Mouse (Mus musculus) kidney, adult 2 months (tissue): ENCODE results near the gene Gpr3.

Experiments used
- CTCF ChIP-seq: fragments of 200-500 bp; conservative IDR thresholded peaks from 2 replicates; pipeline ENCODE4 v1.5.1; 2011; ENCODE audit warnings: low read depth, mild to moderate bottlenecking, control low read depth, low read length, moderate library complexity, mixed read lengths; ENCODE audit not compliant: insufficient read depth, insufficient read length
- POLR2A ChIP-seq: fragments of 200-500 bp; IDR thresholded peaks from one replicate; pipeline ENCODE4 v1.6.1; 2011; ENCODE audit warnings: low read depth, low read length, control low read depth

DNA sequence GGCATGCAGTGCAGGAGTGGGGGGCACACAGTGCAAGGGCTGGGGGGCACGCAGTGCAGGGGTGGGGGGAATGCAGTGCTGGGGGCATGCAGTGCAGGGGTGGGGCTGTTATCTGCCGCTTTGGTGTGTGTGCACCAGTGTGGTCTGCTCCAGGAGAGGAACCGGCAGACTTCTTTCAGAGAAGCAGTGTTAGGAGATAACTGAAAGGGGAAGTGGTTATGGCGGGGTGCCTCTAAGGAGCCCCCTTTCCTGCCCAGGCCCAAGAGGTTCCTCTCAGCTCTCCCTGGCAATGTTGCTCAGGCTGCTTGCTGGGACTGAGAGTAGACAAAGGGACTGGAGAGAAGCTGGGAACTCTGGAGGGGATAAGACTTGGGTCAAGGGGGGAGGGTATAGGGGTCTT, 25.6 kb upstream of the Gpr3 start:
- TF ChIP-seq POLR2A (no peak), CTCF (no peak)
